ENCODE assay signal across 8 mouse cellular contexts in genomic region chr8:125532177-125532576, GRCm38 (mm10). TPM values are rescaled to one million over a fixed set of nuclear protein-coding genes. Genes with fewer than 3 reads are reported as not detected.
A peak's percentile ranks its signal among the peaks of the same experiment; 100 is the strongest.
DNase-seq lines count a peak whose midpoint lies in the region; ATAC-seq lines count a peak whose summit lies in the region.
"Had no signal": no experiment of that assay in that cellular context is flagged by ENCODE, and none has a peak within 500 bp of the region (broad histone marks: within the 10 kb centered on the region; RNA-seq: fewer than 3 reads in every experiment).

No protein-coding gene starts in this region.

- no peak overlapping the region for H3K4me2 ChIP-seq in kidney, embryonic 14.5 days (replicated peaks; ENCODE audit: low read depth, low read length)
- H3K4me2 ChIP-seq in intestine, embryonic 16.5 days (ENCODE audit: low read depth, low read length), result no peak overlapping the region
- H3K4me2 ChIP-seq in liver, embryonic 12.5 days, result no peak overlapping the region
- H3K4me2 ChIP-seq: embryonic facial prominence, embryonic 15.5 days had no signal

- peaks cover under 1% of the 10 kb centered on the region; the same call in 1 of the 2 replicates for H3K36me3 ChIP-seq in kidney, embryonic 14.5 days (ENCODE audit: control insufficient read depth, insufficient read depth, low read length)
- H3K36me3 ChIP-seq in intestine, embryonic 16.5 days (ENCODE audit: control insufficient read depth, insufficient read depth, low read length), result no peaks in the 10 kb centered on the region
- no peaks in the 10 kb centered on the region for H3K36me3 ChIP-seq in liver, embryonic 12.5 days
- H3K36me3 ChIP-seq: embryonic facial prominence, embryonic 15.5 days had no signal

- no peak for ATAC-seq in kidney, embryonic 14.5 days (ENCODE audit: low FRiP score, low TSS enrichment)
- peak; percentile 32; the same call in 1 of the 2 replicates for ATAC-seq in intestine, embryonic 16.5 days
- no peak for ATAC-seq in liver, embryonic 12.5 days

- no peaks in the 10 kb centered on the region for H3K9me3 ChIP-seq in kidney, embryonic 14.5 days (ENCODE audit: control insufficient read depth, low read length)
- no peaks in the 10 kb centered on the region for H3K9me3 ChIP-seq in intestine, embryonic 16.5 days (ENCODE audit: control insufficient read depth, low read length)
- no peaks in the 10 kb centered on the region for H3K9me3 ChIP-seq in liver, embryonic 12.5 days (replicated peaks)
- H3K9me3 ChIP-seq: embryonic facial prominence, embryonic 15.5 days had no signal

- no peak for DNase-seq in kidney, adult 18-20 months
- DNase-seq in CD4-positive, CD25-positive, alpha-beta regulatory T cell, adult 2 months (ENCODE audit: low read depth, low spot score), result peak; percentile 20
- DNase-seq in MN1 (ENCODE audit: low spot score), result peak; percentile 45
- DNase-seq in cerebellum, adult 8-10 months, result no peak

- H3K4me3 ChIP-seq in kidney, embryonic 14.5 days (ENCODE audit: low read length), result no peak overlapping the region
- H3K4me3 ChIP-seq in intestine, embryonic 16.5 days (ENCODE audit: low read length), result no peak overlapping the region
- H3K4me3 ChIP-seq in liver, embryonic 12.5 days, result no peak overlapping the region
- H3K4me3 ChIP-seq: embryonic facial prominence, embryonic 15.5 days had no signal

- 30% methylated on average over 7 of the region's 7 CpGs for WGBS in kidney, embryonic 14.5 days
- WGBS in intestine, embryonic 16.5 days, result 35% methylated on average over 7 of the region's 7 CpGs
- WGBS in liver, embryonic 12.5 days (ENCODE audit: insufficient replicate concordance), result 39% methylated on average over 7 of the region's 7 CpGs

- peak overlapping the region; percentile 17 for H3K27ac ChIP-seq in kidney, embryonic 14.5 days (ENCODE audit: low read depth, low read length)
- H3K27ac ChIP-seq in intestine, embryonic 16.5 days (ENCODE audit: low read length), result peak overlapping the region; percentile 38; the same call in 1 of the 2 replicates
- H3K27ac ChIP-seq in liver, embryonic 12.5 days, result no peak overlapping the region
- H3K27ac ChIP-seq: embryonic facial prominence, embryonic 15.5 days had no signal

- peaks cover 35% of the 10 kb centered on the region for H3K4me1 ChIP-seq in kidney, embryonic 14.5 days (ENCODE audit: control insufficient read depth, insufficient read depth, low read length)
- peaks cover 32% of the 10 kb centered on the region for H3K4me1 ChIP-seq in intestine, embryonic 16.5 days (ENCODE audit: control insufficient read depth, insufficient read depth, low read length)
- peaks cover 39% of the 10 kb centered on the region for H3K4me1 ChIP-seq in liver, embryonic 12.5 days

- H3K27me3 ChIP-seq in kidney, embryonic 14.5 days (ENCODE audit: control insufficient read depth, insufficient read depth, low read length), result no peaks in the 10 kb centered on the region
- no peaks in the 10 kb centered on the region for H3K27me3 ChIP-seq in intestine, embryonic 16.5 days (replicated peaks; ENCODE audit: control insufficient read depth, insufficient read depth, low read length)
- H3K27me3 ChIP-seq in liver, embryonic 12.5 days (replicated peaks), result no peaks in the 10 kb centered on the region
- H3K27me3 ChIP-seq: embryonic facial prominence, embryonic 15.5 days had no signal

- no peak overlapping the region for H3K9ac ChIP-seq in kidney, embryonic 14.5 days (ENCODE audit: low read depth, low read length)
- H3K9ac ChIP-seq in intestine, embryonic 16.5 days (ENCODE audit: low read depth, low read length), result no peak overlapping the region; the same call in 1 of the 2 replicates
- no peak overlapping the region for H3K9ac ChIP-seq in liver, embryonic 12.5 days
- H3K9ac ChIP-seq: embryonic facial prominence, embryonic 15.5 days had no signal

RNA-seq across cellular contexts. Expression of gene Sipa1l2, which starts 37.4 kb away (rescaled TPM):
- polyA plus RNA-seq in kidney, embryonic 14.5 days (2014; fragmentation: Nextera tagmentation; extraction: Ambion mirVana), result 6.6 and 12.9 TPM in 2 replicates
- 4.9 and 6.8 TPM in 2 replicates for polyA plus RNA-seq in intestine, embryonic 16.5 days (2015; fragmentation: Nextera tagmentation; extraction: Ambion mirVana)
- polyA plus RNA-seq in liver, embryonic 12.5 days (2016; fragmentation: Nextera tagmentation; extraction: Ambion mirVana), result 1.9 and 2.3 TPM in 2 replicates

Comparison
In these comparisons a context has a peak if more than half of its experiments do, and no peak if none do; other contexts are left out.
1. DNase-seq: peak in CD4-positive, CD25-positive, alpha-beta regulatory T cell, adult 2 months (single experiment) and MN1 (single experiment); none in kidney, adult 18-20 months (single experiment) and cerebellum, adult 8-10 months (single experiment).